Mouse (Mus musculus) common myeloid progenitor, adult 5-6 weeks (primary cell): Measurements from ENCODE around the gene Adam23. TPM values are rescaled to one million over a fixed set of nuclear protein-coding genes. Genes with fewer than 3 reads are reported as not detected.
"Not testable (repeated sequence)": the region's sequence is repeated elsewhere in the genome, so short reads cannot be mapped to it uniquely, and the experiment has no call there.

Experiments
- ATAC-seq: replicated peaks from 2 replicates; pipeline ENCODE4 v1.8.0; 2016; ENCODE audit warnings: low read depth, mild to moderate bottlenecking, moderate TSS enrichment, inconsistent platforms; ENCODE audit not compliant: poor library complexity, severe bottlenecking
- total RNA-seq: library from RNA; stranded (forward); fragments of 200-1000, 187-1606 nt; gene quantifications from 2 replicates; pipeline ENCODE4 v1.2.3, GENCODE M21; 2017

The Adam23 gene
- total RNA-seq, 1 experiment from 2014 or later, result not detected

DNA sequence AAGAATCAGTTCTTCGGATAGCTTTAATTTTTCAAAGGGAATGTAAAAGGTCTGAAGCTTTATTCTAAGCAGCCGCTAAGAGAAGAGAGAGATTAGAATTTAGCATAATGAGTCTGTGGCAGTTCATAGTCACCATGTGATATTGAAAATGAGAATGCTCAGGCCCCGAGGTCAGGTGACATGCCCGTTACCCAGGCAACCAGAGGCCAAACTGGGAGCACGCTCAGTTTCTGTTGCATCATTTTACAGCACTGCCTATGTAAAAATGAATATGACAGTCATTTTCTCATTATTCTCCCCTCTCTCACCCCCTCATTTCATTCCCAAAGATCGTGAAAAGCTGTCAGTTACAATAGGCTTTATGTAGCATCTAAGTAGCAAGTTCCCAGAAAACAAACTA is 127.7 kb downstream of the Adam23 start:
- no peak for ATAC-seq

DNA sequence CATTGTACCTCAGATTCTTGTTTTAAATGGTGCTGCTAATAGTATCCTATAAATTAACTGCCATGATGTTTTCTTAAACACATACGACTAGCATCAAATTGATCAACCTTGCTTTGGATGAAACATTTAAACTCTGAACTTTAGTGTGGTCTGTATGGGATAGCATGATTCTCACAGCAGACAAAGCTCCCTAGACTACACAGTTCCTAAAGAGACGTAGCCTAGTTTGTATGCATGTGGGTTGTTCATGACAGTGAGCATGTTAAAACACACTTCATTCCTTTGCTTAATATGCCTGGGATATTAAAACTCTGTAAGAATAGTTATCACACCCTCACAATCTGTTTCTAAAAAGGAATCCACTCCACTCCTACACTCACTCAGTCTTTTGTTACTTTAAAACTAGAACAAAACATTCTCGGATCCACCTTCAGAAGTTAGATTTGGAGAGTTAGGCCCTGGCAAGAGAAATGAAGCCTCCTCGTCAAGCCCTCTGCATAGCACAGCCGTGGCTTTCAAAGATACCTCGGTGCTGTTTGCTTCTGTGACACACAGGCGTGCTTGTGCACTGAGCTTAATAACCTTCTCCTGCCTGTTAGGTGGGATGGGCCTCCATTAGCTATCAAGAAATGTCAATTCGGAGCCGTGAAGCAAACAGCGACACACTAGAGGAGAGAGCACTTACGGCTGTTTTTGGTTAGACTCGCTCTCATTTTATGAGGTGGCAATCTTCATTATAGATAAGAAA is 128.3 kb downstream of the Adam23 start:
- ATAC-seq, result no peak

DNA sequence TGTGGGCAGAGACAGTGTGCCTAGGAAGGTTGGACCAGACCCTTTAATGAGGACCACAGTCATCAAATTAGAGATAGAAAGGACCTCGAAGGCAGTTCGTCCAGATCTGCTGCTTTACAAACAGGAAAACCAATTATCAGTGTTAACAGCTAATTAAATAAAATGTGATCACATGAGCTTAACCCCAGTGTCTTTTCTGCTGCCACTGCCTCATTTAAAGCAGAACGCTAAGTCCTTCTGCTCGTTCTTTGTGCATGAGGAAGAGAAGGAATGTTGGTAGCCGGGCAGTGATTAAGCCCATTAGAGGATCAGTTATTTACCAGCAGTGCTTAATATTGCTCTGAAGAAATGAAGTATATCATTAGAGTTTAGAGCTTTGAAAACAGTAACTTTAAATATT is 131.1 kb downstream of the Adam23 start:
- no peak for ATAC-seq

DNA sequence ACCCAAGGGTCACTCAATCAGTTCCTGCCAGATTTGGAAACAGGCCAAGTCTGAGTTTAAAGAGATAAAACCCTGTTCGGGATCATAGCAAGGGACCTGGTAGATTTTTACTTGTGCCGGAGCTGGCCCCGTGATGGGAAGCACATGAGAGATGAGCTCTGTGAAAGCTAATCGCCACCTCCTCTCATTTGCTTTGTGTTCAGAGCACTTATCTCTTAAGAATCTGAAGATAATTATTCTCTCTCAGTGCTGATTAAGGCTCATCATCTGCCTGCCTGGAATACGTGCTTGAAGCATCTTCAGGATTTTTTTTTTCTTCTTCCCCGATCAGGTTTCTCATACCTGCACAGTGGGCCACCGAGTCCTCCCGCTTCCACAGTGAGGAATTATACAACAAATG is 133.5 kb downstream of the Adam23 start:
- ATAC-seq, result no peak

DNA sequence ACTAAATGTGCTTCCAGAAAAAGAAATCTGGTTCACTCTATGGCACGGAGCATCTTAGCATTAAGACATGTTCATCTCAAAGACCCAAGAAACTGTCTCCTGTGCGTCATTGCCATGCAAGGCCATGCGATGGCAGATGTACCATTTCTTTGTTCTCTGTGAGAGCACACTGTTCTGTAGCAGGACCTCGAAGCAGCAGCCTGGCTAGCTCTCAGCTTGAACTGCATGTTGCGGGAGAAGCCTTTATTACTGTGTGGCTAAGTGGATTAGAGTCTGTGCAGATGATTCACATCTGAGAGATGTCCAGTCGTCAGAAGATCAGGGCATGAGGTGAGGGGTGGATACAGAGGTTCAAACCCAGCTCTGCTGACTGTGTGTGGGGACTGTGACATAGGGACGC is 141.2 kb downstream of the Adam23 start:
- ATAC-seq, result no peak

DNA sequence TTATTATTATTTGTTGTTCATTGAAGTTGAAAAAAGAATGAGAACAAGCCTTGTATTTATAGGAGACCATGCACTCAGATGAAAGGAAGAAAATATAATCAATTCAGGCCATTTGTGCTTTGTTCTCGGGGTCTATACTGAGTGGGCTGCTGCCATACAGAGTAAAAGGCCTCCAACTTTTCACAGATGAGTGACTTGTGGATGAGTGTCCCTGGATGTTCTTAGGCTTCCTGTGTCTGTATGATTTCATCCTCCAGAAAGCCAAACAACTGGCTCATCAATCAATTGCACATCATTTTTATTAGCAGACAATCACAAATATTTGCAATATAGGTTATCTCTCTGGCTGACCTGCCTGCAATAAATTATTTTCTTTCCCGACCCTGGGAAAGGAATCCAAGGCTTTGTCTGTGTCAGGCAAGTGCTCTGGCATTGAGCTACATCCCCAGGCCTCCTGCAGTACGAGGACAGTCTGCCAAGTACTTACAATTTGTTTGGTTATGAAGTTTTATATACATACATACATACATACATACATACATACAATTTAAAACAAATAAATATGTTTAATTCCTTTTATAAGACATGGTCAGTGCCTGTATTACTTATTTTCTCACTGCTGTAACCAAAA is 158.3 kb downstream of the Adam23 start:
- ATAC-seq, result no peak

DNA sequence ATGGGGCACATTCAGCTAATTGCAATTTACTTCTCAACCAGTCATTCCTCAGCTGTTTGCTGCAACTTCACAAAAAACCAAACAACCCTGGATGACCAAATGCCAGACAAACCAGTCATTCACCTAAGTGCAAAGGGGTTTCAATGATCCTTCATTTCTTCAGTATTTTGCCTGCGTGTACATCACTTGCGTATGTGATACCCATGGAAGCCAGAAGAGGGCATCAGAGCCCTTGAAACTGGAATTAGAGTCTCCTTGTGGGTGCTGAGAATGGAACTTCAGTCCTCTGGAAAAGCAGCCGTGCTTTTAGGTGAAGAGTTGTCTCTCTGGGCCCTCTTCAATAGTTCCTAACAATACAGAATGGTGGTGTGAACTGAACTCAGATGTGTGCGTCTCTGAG is 163.9 kb downstream of the Adam23 start:
- ATAC-seq, result no peak

DNA sequence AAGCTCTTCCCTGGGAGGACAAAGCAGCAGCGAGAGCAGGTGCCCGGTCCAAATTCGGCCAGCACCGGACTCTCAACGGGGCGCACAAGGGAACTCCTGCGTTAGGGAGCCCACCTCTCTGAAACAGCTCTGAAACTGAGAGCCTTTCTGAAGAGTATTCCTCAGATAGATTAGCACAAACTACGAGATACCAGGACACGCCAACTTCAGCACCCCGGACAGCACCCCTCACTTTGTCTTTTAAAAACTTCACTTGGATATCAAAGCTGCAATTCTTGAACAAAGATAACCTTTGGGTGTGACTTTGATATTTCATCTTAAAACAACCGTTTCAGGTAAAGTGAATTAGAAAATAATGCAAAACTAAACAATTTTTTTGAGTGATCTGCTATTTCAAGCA is 168.9 kb downstream of the Adam23 start:
- ATAC-seq, result no peak

DNA sequence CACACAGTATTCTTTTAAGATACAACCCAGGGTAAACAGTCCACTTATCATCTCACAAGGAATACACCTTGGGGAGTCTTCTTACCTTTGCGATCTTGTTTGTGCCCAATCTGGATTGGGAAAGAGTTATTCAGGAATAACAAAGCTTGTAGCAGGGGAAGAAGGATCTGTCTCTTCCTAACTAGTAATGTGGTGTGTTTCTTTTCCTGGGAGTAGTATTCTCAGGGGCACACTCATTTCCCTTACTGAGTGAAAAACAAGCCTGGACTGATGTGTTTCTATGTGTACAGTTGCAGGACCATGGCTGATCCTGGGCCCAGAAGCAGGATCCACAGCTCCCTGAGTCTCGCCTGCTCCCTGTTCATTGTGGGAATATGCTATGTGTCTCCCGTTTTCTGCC is 170.0 kb downstream of the Adam23 start, which contains the start of gene Gm39653:
Gene Gm39653 (plus strand): TSS at position 301 of the 400 bp plus-strand sequence.
- ATAC-seq, result no peak

DNA sequence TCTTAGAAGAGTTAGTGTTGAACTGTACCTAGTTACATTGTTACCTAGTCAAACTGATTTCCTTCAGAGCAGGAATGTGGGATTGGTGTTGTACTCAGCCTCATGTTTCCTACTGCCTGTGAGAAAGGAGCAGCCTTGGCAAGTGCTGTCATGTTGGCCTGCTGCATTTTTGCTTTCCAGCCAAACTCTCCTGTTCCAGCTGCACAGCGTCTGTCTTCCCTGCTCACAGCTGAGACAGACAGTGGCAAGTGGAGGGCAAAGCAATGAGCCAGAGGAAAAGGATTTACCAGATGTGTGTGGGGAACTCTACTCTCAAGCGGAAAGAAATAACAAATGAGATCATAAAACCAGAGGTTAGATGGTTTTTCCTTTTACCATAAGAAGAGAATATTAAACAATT is 182.5 kb downstream of the Adam23 start:
- no peak for ATAC-seq

DNA sequence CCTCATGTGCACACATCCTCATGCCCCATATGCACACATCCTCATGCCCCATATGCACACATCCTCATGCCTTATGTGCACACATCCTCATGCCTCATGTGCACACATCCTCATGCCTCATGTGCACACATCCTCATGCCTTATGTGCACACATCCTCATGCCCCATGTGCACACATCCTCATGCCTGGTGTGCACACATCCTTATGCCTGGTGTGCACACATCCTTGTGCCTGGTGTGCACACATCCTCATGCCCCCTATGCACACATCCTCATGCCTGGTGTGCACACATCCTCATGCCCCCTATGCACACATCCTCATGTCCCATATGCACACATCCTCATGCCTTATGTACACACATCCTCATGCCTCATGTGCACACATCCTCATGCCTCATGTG is 184.7 kb downstream of the Adam23 start:
- not testable (repeated sequence) for ATAC-seq

DNA sequence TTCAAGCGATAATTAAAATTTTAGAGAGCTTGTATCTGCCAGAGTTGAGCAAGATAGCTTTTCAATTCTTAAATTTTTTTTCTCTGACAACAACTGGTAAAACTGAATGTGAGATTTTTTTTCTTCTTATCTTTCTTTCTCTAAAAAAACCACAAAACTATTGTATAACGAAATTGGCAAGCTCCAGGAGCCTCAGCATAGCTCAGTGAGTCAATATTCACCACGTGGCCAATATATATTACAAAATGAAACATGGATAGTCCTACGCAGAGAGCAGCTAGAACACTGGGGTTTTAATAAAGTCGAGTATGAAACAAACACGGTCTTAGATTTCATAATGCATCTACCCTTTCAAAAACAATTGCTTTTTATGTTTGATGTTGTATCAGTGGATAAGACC is 194.2 kb downstream of the Adam23 start:
- ATAC-seq, result no peak

Other genes with a start within 250 kb of the Adam23 start
- gene Gpr1, start 231.3 kb upstream of the Adam23 start, total RNA-seq, result not detected in 2 replicates
- not detected in 2 replicates for gene Zdbf2, start 172.6 kb upstream of the Adam23 start, total RNA-seq
- not detected in 2 replicates for gene Gm39653, start 170.1 kb downstream of the Adam23 start, total RNA-seq
- gene Dytn, start 241.0 kb downstream of the Adam23 start, total RNA-seq, result not detected in 2 replicates